Mouse (Mus musculus): Measurements from ENCODE around the gene Hist3h2a.

The Hist3h2a gene

DNA sequence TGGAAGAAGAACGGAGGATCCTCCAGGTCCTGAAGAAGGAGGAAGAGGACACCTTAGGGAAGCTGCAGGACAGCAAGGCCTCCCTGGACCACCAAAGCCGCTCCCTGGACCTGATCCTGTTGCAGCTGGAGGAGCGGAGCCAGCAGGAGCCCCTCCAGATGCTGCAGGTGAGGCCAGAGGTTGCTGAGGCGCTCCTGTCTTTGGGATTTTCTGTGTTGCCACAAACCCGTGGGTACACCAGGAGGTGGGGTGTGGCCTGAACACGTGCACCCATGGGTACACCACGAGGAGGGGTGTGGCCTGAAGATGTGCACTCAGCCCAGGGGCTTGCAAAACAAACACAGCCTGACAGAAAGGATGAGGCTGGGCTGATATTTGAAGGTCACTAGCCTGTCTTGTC lies 14.1 kb downstream of the Hist3h2a start:
- in situ Hi-C loops (cut with MboI; ENCODE audit: low sequenced_read_pairs) = no loop called here

GRCm38 (mm10) chr11:58969027-58969426 lies 14.5 kb downstream of the Hist3h2a start:
- in situ Hi-C loops (cut with MboI; ENCODE audit: low sequenced_read_pairs) = no loop called here

- in situ Hi-C loops (cut with MboI; ENCODE audit: low sequenced_read_pairs) = no loop called here
Measured at GRCm38 (mm10) chr11:58969659-58970058, 15.2 kb downstream of the Hist3h2a start.

DNA sequence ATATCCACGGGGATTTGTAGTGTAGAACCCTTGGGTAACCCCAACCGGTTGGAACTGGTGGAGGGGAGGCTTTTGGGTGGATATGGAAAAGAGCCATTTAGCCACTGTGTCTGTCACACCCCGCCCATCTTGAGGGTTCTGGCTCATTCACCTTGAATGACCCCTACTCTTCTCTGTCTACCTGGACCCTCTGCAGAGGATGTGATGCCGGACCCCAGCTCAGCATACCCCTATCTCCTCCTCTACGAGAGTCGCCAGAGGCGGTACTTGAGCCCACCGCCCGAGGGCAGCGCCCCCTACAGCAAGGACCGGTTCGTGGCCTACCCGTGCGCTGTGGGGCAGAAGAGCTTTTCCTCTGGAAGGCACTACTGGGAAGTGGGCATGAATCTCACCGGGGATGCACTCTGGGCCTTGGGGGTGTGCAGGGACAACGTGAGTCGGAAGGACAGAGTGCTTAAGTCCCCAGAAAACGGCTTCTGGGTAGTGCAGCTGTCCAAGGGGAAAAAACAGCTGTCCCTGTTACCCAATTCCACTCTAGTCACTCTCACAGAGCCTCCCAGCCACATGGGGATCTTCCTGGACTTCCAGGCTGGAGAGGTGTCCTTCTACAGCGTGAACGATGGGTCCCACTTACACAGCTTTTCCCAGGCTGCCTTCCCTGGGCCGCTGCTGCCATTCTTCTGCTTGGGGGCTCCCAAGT lies 16.5 kb downstream of the Hist3h2a start:
- in situ Hi-C loops (cut with MboI; ENCODE audit: low sequenced_read_pairs) = no loop called here

DNA sequence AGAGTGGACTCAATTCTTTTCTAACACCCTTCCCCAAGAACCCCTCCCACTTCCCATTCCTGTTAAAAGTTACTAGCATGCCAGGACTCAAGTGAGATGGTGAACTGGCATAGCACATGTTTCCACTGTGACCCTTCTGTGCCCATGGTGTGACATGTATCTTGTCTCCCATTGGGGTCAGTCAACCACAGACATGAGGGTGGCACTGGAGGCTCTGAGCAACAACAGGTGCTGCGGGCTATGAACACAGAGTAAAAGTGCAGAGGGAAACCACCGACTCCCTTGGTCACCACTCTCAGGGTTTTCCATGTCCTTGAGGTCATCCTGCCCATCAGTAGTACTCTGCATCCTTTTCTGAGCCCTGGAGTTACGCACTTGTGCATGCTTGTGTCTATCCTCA lies 17.3 kb downstream of the Hist3h2a start:
- in situ Hi-C loops (cut with MboI; ENCODE audit: low sequenced_read_pairs) = no loop called here

- in situ Hi-C loops (cut with MboI; ENCODE audit: low sequenced_read_pairs) = no loop called here
Measured at GRCm38 (mm10) chr11:58974414-58974813, 19.9 kb downstream of the Hist3h2a start.

- in situ Hi-C loops (cut with MboI; ENCODE audit: low sequenced_read_pairs) = no loop called here
Measured at GRCm38 (mm10) chr11:58977150-58977549, 22.7 kb downstream of the Hist3h2a start.

GRCm38 (mm10) chr11:58977607-58978026 lies 23.1 kb downstream of the Hist3h2a start:
- in situ Hi-C loops (cut with MboI; ENCODE audit: low sequenced_read_pairs) = no loop called here

DNA sequence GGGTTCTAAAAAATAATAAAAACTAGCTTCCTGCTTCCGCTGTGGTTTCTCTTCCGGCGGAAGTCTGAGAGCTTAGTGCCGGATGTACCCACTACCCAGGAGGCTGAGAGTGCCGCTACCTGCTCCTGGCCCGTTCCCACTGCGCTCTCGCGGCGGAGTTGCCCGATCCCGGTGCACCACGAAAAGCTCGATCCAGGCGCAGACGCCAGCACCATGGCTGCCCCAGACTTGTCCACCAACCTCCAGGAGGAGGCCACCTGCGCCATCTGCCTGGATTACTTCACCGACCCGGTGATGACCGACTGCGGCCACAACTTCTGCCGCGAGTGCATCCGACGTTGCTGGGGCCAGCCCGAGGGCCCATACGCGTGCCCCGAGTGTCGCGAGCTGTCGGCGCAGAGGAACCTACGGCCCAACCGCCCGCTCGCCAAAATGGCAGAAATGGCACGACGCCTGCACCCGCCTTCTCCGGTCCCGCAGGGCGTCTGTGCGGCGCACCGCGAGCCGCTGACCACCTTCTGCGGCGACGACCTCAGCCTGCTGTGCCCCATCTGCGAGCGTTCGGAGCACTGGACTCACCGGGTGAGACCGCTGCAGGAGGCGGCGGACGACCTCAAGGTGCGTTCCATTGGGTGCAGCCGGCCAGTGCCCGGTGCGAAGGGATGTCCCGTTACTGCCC lies 23.7 kb downstream of the Hist3h2a start, which contains the start of gene Trim11:
Gene Trim11 (plus strand): TSS at position 67 of the 679 bp plus-strand sequence.
- in situ Hi-C loops (cut with MboI; ENCODE audit: low sequenced_read_pairs) = no loop called here

DNA sequence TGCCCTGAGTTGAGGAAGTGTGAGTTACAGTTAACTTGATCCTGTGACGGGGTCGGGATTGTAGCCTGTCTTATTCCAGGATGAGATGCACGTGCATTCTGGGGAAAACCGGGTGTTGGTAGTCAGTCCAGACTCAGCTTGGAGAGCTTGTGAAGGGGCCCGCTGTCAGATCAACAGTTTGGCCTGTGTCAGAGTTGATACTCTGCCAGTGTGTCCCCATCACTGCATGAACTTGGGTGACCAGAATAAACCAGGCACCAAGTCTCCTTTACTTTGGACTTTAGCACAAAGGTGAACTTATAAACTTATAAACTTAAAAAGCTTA lies 24.2 kb downstream of the Hist3h2a start:
- in situ Hi-C loops (cut with MboI; ENCODE audit: low sequenced_read_pairs) = no loop called here

DNA sequence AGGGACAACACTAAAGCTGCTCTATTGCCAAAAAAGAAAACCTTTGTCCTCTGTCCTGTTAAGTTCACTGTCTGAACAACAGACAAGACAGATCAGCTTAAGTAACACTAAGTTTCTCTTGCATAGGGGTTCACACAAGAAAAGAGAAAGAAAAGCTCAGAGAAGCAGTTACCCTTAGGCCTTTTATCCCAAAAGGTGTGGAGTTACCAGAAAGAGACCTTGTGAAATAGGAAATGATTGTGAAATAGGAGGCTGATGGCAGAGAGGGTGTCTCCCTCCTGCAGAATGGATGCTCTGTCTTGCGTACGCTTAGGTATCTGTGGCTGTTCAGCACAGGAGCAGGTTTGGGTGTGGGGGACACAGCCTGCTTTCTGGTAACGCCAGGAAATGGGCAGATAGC lies 24.7 kb downstream of the Hist3h2a start:
- in situ Hi-C loops (cut with MboI; ENCODE audit: low sequenced_read_pairs) = no loop called here

DNA sequence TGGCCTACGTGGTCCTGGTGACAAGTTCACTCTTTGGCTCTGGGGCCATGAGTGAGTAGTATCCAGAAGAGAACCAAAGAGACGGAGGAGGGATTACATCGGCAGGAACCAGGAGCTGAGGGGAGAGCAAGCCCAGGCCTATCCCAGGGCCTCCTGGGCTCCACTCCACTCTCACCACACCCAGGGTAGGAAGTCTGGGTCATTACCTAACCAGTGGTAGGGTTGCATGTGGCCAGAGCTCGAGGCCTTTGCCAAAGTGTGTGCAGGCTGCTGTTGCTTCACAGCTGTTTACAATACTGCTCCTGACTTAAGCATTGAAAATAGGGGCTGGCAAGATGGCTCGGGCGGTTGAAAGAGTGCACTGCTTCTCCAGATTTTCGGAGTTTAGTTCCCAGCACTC lies 25.2 kb downstream of the Hist3h2a start:
- in situ Hi-C loops (cut with MboI; ENCODE audit: low sequenced_read_pairs) = no loop called here

- in situ Hi-C loops (cut with MboI; ENCODE audit: low sequenced_read_pairs) = no loop called here
Measured at GRCm38 (mm10) chr11:58980381-58980990, 26.0 kb downstream of the Hist3h2a start.

DNA sequence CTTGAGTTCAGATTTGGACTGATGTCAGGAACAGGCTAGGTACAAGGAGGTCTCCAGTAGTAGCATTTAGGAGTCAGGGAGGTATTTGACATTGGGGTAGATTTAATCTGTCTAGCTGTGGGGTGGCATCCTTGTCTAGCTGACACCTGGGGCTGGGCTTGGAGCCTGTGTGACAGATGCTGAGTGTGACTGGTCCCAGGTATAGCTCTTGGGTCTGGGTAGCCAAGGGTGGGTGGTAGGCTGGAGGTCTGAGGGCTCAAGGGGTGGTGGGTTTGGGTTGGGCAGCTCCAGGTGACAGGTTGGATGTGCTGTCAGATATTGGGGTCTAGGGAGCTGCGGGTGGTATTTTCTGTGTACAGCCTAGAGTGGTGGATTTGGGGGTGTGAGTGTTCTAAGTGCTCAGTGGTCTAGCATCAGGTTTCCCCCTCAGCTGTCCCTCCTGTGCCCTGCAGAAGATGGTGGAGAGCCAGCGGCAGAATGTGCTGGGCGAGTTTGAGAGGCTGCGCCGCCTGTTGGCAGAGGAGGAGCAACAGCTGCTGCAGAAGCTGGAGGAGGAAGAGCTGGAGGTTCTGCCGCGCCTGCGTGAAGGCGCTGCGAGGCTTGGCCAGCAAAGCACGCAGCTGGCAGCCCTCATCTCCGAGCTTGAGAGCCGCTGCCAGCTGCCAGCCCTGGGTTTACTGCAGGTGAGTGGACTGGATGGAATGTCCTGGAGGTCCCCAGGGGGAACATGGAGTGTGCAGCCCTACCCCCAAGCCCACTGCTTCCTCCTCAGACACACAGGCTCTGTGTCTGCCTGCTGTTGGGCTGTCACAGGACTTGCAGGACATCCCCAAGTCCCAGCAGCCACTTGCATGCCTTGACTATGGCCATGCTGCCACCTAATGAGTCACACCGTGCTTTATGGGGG lies 27.3 kb downstream of the Hist3h2a start:
- in situ Hi-C loops (cut with MboI; ENCODE audit: low sequenced_read_pairs) = no loop called here

- in situ Hi-C loops (cut with MboI; ENCODE audit: low sequenced_read_pairs) = no loop called here
Measured at GRCm38 (mm10) chr11:58982471-58983097, 28.1 kb downstream of the Hist3h2a start.

- in situ Hi-C loops (cut with MboI; ENCODE audit: low sequenced_read_pairs) = no loop called here
Measured at GRCm38 (mm10) chr11:58983691-58984341, 29.3 kb downstream of the Hist3h2a start.

DNA sequence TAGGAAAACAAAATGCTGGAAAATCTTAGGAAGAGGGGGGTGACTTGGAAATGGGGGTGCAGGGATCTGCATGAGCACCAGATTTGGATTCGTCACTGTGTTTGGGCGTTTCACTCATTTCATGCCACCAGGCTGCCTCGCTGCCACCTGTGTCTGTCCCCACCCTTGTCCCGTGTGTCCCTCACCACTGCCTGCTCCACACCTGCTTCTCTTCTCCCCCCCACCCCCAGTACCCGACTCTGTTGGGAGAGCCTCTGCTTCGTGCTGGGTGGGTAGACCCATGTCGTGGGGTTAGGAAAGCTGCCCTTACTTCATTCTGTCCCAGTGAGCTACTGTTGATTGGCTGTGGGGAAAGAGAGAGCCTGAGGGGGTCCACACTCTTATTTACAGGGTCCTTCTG lies 30.2 kb downstream of the Hist3h2a start:
- in situ Hi-C loops (cut with MboI; ENCODE audit: low sequenced_read_pairs) = no loop called here

DNA sequence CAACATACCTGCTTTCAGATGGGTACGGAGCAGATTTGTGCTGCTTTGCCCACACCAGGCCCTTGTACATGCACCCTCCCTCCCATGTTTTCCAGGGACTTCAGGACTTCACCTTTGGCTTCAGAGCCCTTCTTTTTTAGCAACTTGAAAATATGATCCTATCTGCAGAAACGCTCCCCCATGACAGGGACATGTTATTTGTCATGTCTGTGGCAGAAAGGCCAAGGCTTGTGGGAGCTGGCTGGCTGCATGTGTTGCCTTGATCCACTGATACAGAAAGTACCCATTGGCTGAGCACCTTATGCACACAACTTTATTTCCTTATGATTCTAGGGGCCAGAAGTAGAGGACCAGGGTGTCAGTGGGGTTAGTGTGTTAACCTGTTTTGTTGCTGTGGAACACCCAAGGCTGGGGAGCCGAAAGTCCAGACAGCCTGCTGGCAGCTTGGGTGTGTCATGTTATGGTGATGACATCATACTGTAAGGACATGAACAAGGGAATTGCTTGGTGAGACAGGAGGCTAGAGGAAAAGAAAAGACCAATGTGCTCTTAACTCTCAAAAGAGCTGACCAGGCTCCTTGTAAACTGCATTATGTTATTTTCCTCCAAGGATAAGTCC lies 30.9 kb downstream of the Hist3h2a start:
- in situ Hi-C loops (cut with MboI; ENCODE audit: low sequenced_read_pairs) = no loop called here

GRCm38 (mm10) chr11:58989166-58989565 lies 34.7 kb downstream of the Hist3h2a start:
- in situ Hi-C loops (cut with MboI; ENCODE audit: low sequenced_read_pairs) = no loop called here

DNA sequence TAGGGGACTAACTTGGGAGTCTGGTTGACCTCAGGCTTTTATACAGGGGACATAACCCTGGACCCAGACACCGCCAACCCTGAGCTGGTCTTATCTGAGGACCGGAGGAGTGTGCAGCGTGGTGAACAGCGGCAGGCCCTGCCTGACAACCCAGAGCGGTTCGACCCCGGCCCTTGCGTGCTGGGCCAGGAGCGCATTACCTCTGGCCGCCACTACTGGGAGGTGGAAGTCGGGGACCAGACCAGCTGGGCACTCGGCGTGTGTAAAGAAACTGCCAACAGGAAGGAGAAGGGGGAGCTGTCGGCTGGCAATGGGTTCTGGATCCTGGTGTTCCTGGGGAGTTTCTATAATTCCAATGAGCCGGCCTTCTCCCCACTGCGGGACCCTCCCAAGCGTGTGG lies 35.7 kb downstream of the Hist3h2a start:
- in situ Hi-C loops (cut with MboI; ENCODE audit: low sequenced_read_pairs) = no loop called here
